Mouse (Mus musculus): ENCODE measurements around the gene Snx29. TPM values are rescaled to one million over a fixed set of nuclear protein-coding genes. Genes with fewer than 3 reads are reported as not detected.

Gene Snx29
- polyA plus RNA-seq, 1 experiment from 2014 or later, result 16.0 TPM

GRCm38 (mm10) chr16:11526996-11527395, 204.3 kb downstream of the Snx29 start:
- H3K4me3 ChIP-seq, result no peak overlapping the region
- H3K9me3 ChIP-seq, result no peaks in the 10 kb centered on the region
- H3K27me3 ChIP-seq, result no peaks in the 10 kb centered on the region
- no peak for ATAC-seq (ENCODE audit: insufficient number of reproducible peaks, insufficient read depth, low FRiP score, low TSS enrichment)
- H3K4me2 ChIP-seq (replicated peaks), result no peak overlapping the region
- no peak overlapping the region for H3K27ac ChIP-seq
- H3K9ac ChIP-seq, result no peak overlapping the region
- WGBS, result 73% methylated on average over 10 of the region's 10 CpGs
- H3K36me3 ChIP-seq, result no peaks in the 10 kb centered on the region
- H3K4me1 ChIP-seq, result 0 out of 2 replicates have a peak, but pooled peaks cover 2% of the 10 kb centered on the region

- H3K4me1 ChIP-seq, result 0 out of 2 replicates have a peak, but pooled peaks cover 5% of the 10 kb centered on the region
- no peaks in the 10 kb centered on the region for H3K36me3 ChIP-seq
- no peak overlapping the region for H3K9ac ChIP-seq
- no peak for ATAC-seq (ENCODE audit: insufficient number of reproducible peaks, insufficient read depth, low FRiP score, low TSS enrichment)
- WGBS, result 46% methylated on average over 13 of the region's 13 CpGs
- H3K4me3 ChIP-seq, result no peak overlapping the region
- no peak overlapping the region for H3K4me2 ChIP-seq (replicated peaks)
- 0 out of 2 replicates have a peak overlapping the region, but pooled peaks have one; percentile 17 for H3K27ac ChIP-seq
- no peaks in the 10 kb centered on the region for H3K27me3 ChIP-seq
- H3K9me3 ChIP-seq, result no peaks in the 10 kb centered on the region
Measured at GRCm38 (mm10) chr16:11530466-11531194, 207.9 kb downstream of the Snx29 start.

DNA sequence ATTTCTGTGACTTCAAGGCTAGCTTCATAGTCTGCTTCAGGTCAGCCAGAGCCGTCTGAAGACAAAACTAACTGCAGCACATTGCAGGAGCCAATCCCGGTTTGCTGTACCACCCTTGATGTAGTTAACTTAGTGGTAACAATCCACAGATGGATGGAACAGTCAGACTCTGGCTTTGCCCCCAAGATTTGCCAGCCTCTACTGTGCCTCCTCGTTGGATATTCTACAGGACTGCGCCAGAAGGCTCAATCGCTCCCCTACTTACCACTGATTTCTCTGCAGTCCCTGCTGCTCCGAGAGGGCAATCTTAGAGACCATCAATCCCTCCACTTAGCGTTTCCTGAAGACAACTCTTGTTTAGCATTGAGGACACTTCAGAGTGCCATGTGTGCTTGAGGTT, 208.7 kb downstream of the Snx29 start:
- Histone ChIP-seq H3K27ac (no peak overlapping the region), H3K27me3 (no peaks in the 10 kb centered on the region), H3K4me1 (0 out of 2 replicates have a peak, but pooled peaks cover 5% of the 10 kb centered on the region), H3K9ac (no peak overlapping the region), H3K36me3 (no peaks in the 10 kb centered on the region), H3K4me3 (no peak overlapping the region), H3K9me3 (no peaks in the 10 kb centered on the region), H3K4me2 (replicated peaks) (no peak overlapping the region)
- ATAC-seq (ENCODE audit: insufficient number of reproducible peaks, insufficient read depth, low FRiP score, low TSS enrichment), result no peak
- WGBS, result 90% methylated on average over 7 of the region's 7 CpGs

DNA sequence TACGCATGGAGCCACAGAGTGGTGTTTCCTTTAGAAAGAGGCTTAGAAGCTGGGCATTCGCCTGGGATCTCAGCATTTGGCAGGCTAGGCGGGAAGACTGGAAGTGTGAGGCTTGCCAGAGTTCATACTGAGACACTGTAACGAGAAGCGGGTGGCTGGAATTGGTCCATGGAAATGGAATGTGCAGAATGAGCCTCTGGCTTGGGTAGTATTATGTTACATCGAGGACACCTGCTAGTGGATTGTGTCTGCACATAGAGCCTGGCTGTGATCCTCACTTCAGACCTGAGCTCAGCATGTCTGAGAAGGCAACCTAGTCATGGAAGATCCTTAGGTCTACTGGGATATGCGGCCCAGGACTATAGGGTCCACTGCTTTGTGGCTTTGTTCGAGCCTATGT, 209.9 kb downstream of the Snx29 start:
- Histone ChIP-seq H3K4me1 (0 out of 2 replicates have a peak, but pooled peaks cover 3% of the 10 kb centered on the region), H3K27ac (no peak overlapping the region), H3K9ac (no peak overlapping the region), H3K9me3 (no peaks in the 10 kb centered on the region), H3K4me2 (replicated peaks) (no peak overlapping the region), H3K4me3 (no peak overlapping the region), H3K36me3 (no peaks in the 10 kb centered on the region), H3K27me3 (no peaks in the 10 kb centered on the region)
- ATAC-seq (ENCODE audit: insufficient number of reproducible peaks, insufficient read depth, low FRiP score, low TSS enrichment), result no peak
- 57% methylated on average over 8 of the region's 8 CpGs for WGBS

DNA sequence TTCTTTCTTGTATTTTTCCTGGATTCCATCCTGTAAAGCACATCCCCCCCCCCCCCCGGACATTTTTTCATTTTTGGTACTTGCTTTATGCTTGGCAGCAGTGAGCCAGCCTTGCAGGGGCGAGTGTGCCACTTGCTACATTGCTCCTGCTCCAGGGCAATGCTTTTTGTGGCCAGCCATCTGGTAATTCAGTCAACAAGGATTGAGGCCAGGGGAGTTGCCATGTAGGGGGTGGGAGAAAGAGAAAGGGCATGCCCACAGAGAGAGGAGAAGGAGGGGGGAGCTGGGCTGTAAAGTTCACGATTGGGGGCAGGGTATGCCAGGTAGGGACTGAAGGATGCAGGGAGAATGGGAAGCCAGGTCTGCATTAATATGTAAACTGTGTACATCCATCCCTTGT, 210.7 kb downstream of the Snx29 start:
- Histone ChIP-seq H3K4me2 (replicated peaks) (no peak overlapping the region), H3K4me1 (0 out of 2 replicates have a peak, but pooled peaks cover 3% of the 10 kb centered on the region), H3K9me3 (no peaks in the 10 kb centered on the region), H3K27me3 (no peaks in the 10 kb centered on the region), H3K36me3 (no peaks in the 10 kb centered on the region), H3K4me3 (no peak overlapping the region), H3K27ac (no peak overlapping the region), H3K9ac (no peak overlapping the region)
- 69% methylated on average over 3 of the region's 3 CpGs for WGBS
- no peak for ATAC-seq (ENCODE audit: insufficient number of reproducible peaks, insufficient read depth, low FRiP score, low TSS enrichment)

GRCm38 (mm10) chr16:11537663-11538062, 215.0 kb downstream of the Snx29 start:
- H3K4me3 ChIP-seq, result no peak overlapping the region
- no peaks in the 10 kb centered on the region for H3K36me3 ChIP-seq
- H3K9ac ChIP-seq, result no peak overlapping the region
- 50% methylated on average over 5 of the region's 5 CpGs for WGBS
- no peaks in the 10 kb centered on the region for H3K9me3 ChIP-seq
- ATAC-seq (ENCODE audit: insufficient number of reproducible peaks, insufficient read depth, low FRiP score, low TSS enrichment), result no peak
- H3K4me1 ChIP-seq, result no peaks in the 10 kb centered on the region
- no peaks in the 10 kb centered on the region for H3K27me3 ChIP-seq
- H3K4me2 ChIP-seq (replicated peaks), result no peak overlapping the region
- H3K27ac ChIP-seq, result 0 out of 2 replicates have a peak overlapping the region, but pooled peaks have one; percentile 50

GRCm38 (mm10) chr16:11538191-11538590, 215.5 kb downstream of the Snx29 start:
- Histone ChIP-seq H3K27ac (no peak overlapping the region), H3K4me2 (replicated peaks) (no peak overlapping the region), H3K4me1 (no peaks in the 10 kb centered on the region), H3K36me3 (no peaks in the 10 kb centered on the region), H3K4me3 (no peak overlapping the region), H3K27me3 (no peaks in the 10 kb centered on the region), H3K9ac (no peak overlapping the region), H3K9me3 (no peaks in the 10 kb centered on the region)
- WGBS, result 42% methylated on average over 3 of the region's 3 CpGs
- no peak for ATAC-seq (ENCODE audit: insufficient number of reproducible peaks, insufficient read depth, low FRiP score, low TSS enrichment)

- Histone ChIP-seq H3K9me3 (no peaks in the 10 kb centered on the region), H3K9ac (no peak overlapping the region), H3K36me3 (no peaks in the 10 kb centered on the region), H3K4me3 (no peak overlapping the region), H3K4me1 (no peaks in the 10 kb centered on the region), H3K4me2 (replicated peaks) (no peak overlapping the region), H3K27ac (no peak overlapping the region), H3K27me3 (no peaks in the 10 kb centered on the region)
- no peak for ATAC-seq (ENCODE audit: insufficient number of reproducible peaks, insufficient read depth, low FRiP score, low TSS enrichment)
Measured at GRCm38 (mm10) chr16:11540961-11541360, 218.3 kb downstream of the Snx29 start.

DNA sequence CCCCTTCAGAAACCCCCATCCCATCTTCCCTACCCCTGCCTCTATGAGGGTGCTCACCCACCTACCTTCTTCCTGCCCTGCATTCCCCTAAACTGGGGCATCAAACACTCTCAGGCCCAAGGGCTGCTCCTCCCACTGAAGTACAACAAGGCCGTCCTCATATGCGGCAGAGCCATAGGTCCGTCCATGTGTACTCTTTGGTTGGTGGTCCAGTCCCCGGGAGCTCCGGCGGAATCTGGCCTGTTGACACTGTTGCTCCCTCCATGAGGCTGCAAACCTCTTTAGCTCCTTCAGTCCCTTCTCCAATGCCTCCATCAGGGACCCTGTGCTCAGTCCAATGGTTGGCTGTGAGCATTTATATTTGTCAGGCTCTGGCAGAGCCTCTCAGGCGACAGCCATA, 219.1 kb downstream of the Snx29 start:
- no peak overlapping the region for H3K4me3 ChIP-seq
- H3K27me3 ChIP-seq, result no peaks in the 10 kb centered on the region
- no peak overlapping the region for H3K27ac ChIP-seq
- H3K4me1 ChIP-seq, result no peaks in the 10 kb centered on the region
- H3K9ac ChIP-seq, result no peak overlapping the region
- no peaks in the 10 kb centered on the region for H3K36me3 ChIP-seq
- H3K9me3 ChIP-seq, result no peaks in the 10 kb centered on the region
- H3K4me2 ChIP-seq (replicated peaks), result no peak overlapping the region
- WGBS, result 89% methylated on average over 7 of the region's 7 CpGs
- ATAC-seq (ENCODE audit: insufficient number of reproducible peaks, insufficient read depth, low FRiP score, low TSS enrichment), result no peak

DNA sequence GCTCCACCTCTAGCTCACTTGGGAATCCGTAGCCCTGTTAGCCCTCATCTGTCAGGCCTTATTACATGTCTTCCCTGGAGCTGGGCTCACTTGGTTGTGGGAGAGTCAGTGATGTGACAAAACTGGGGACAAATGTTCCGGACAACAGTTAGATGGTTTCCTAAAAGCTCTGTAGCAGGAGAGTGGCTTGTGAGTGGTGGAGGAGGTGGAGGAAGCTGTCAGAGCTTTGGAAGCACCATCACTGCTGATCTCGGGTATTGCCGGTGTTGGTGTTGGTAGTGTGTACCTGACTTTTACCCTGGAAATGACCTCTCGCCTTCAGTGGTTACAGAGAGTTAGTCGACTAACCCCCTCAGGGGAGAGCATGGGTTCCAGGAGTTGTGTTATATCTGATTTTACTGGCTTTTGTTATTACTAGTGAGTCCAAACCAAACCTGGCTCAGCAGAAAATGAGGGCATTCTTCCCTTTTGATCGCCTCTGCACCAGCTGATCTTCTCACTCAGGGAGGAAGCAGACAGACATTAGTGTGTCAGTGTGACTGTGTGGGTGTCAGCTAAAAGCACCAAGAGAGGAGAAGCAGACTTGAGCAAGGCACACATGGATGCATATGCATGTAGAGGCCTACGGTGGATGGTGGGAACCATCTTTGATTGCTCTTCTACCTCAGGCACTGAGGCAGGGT, 227.5 kb downstream of the Snx29 start:
- 82% methylated on average over 8 of the region's 8 CpGs for WGBS
- Histone ChIP-seq H3K9ac (no peak overlapping the region), H3K36me3 (no peaks in the 10 kb centered on the region), H3K27me3 (no peaks in the 10 kb centered on the region), H3K4me3 (no peak overlapping the region), H3K27ac (no peak overlapping the region), H3K9me3 (no peaks in the 10 kb centered on the region), H3K4me2 (replicated peaks) (no peak overlapping the region), H3K4me1 (no peaks in the 10 kb centered on the region)
- no peak for ATAC-seq (ENCODE audit: insufficient number of reproducible peaks, insufficient read depth, low FRiP score, low TSS enrichment)

DNA sequence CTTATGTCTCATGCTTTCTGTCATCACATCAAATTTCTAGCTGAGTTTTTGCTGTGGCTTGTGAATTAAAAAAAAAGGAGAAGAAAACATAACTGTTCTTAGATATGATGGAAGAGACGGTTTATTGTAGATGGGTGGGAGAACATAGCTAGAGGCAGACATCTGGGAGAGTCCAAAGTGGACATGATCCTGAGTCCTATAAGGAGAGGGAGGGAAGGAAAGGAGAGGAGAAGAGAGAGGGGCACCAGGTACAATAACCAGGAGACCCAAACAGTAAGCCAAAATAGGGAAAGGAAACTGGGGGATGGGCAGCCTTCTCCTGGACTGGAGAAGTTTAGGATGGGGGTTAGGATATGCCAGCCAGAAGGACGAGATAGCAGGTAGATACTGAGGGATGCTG, 239.0 kb downstream of the Snx29 start:
- Histone ChIP-seq H3K4me2 (replicated peaks) (no peak overlapping the region), H3K4me1 (no peaks in the 10 kb centered on the region), H3K9me3 (no peaks in the 10 kb centered on the region), H3K36me3 (no peaks in the 10 kb centered on the region), H3K27me3 (no peaks in the 10 kb centered on the region), H3K4me3 (no peak overlapping the region), H3K27ac (no peak overlapping the region), H3K9ac (no peak overlapping the region)
- no peak for ATAC-seq (ENCODE audit: insufficient number of reproducible peaks, insufficient read depth, low FRiP score, low TSS enrichment)
- WGBS, result 78% methylated on average over 2 of the region's 2 CpGs

DNA sequence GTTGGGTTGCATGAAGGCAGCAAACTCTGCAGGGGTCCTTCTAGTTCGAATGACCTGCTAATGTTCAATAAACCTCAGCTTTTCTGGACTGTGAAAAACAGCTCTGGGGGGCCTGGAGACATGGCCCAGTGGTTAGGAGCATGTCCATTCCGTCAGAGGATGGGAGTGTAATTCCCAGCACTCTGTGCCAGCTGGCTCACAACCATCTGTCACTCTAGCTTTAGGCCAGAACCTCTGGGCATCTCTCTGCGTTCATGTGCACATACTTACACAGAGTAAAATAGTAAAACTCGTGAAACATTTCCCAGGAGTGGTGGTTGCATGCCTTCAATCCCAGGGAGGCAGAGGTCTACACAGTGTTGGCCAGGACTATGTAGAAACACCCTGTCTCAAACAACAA, 241.1 kb downstream of the Snx29 start:
- WGBS, result 76% methylated on average over 4 of the region's 4 CpGs
- H3K36me3 ChIP-seq, result no peaks in the 10 kb centered on the region
- H3K4me2 ChIP-seq (replicated peaks), result no peak overlapping the region
- H3K27ac ChIP-seq, result no peak overlapping the region
- no peak overlapping the region for H3K9ac ChIP-seq
- H3K4me1 ChIP-seq, result no peaks in the 10 kb centered on the region
- no peak for ATAC-seq (ENCODE audit: insufficient number of reproducible peaks, insufficient read depth, low FRiP score, low TSS enrichment)
- no peaks in the 10 kb centered on the region for H3K27me3 ChIP-seq
- no peaks in the 10 kb centered on the region for H3K9me3 ChIP-seq
- no peak overlapping the region for H3K4me3 ChIP-seq
